Mouse (Mus musculus): ENCODE measurements around the gene Mmp28. TPM values are rescaled to one million over a fixed set of nuclear protein-coding genes. Genes with fewer than 3 reads are reported as not detected.
A peak's percentile ranks its signal among the peaks of the same experiment; 100 is the strongest.

Gene Mmp28
- polyA plus RNA-seq, 1 experiment: 10.2 TPM

GRCm38 (mm10) chr11:83455608-83456007 is 7.3 kb downstream of the Mmp28 start:
- Histone ChIP-seq H3K27me3 (ENCODE audit: control insufficient read depth, insufficient read depth, insufficient read length) (no peaks in the 10 kb centered on the region), H3K4me2 (ENCODE audit: low read depth) (peak overlapping the region; percentile 21), H3K4me3 (no peak overlapping the region), H3ac (ENCODE audit: control insufficient read depth, insufficient read length) (no peak overlapping the region), H3K79me2 (ENCODE audit: control insufficient read depth, insufficient read depth) (no peaks in the 10 kb centered on the region), H3K36me3 (ENCODE audit: control insufficient read depth, insufficient read depth) (no peaks in the 10 kb centered on the region)
- TF ChIP-seq POLR2A (IDR thresholded peaks at IDR 0.05; ENCODE audit: insufficient read length, low read depth): no peak
- no peak for TF ChIP-seq MYOD1 (IDR thresholded peaks at IDR 0.05; ENCODE audit: control insufficient read depth in 1 of 3, insufficient read length in 2 of 3, low read depth in 2 of 3)
- TF ChIP-seq MYOG (IDR thresholded peaks at IDR 0.05; ENCODE audit: control insufficient read depth in 1 of 3, insufficient read depth in 1 of 3, insufficient read length in 2 of 3, low read depth in 2 of 3): no peak
- TF ChIP-seq USF1 (IDR thresholded peaks at IDR 0.05; ENCODE audit: low read depth): no peak
- no peak for TF ChIP-seq MAX (IDR thresholded peaks at IDR 0.05; ENCODE audit: low read depth)
- TF ChIP-seq SRF (IDR thresholded peaks at IDR 0.05; ENCODE audit: control insufficient read depth, insufficient read length, low read depth): no peak
- TF ChIP-seq TCF12 (IDR thresholded peaks at IDR 0.05; ENCODE audit: insufficient read depth, poor library complexity, severe bottlenecking): no peak
- no peak for TF ChIP-seq REST (IDR thresholded peaks at IDR 0.05; ENCODE audit: insufficient read depth, insufficient read length)
- no peak for TF ChIP-seq TCF3 (IDR thresholded peaks at IDR 0.05; ENCODE audit: insufficient read length, low read depth)

GRCm38 (mm10) chr11:83454548-83454947 is 8.3 kb downstream of the Mmp28 start:
- no peak overlapping the region for H3K4me3 ChIP-seq
- no peaks in the 10 kb centered on the region for H3K27me3 ChIP-seq (ENCODE audit: control insufficient read depth, insufficient read depth, insufficient read length)
- H3ac ChIP-seq (ENCODE audit: control insufficient read depth, insufficient read length): no peak overlapping the region
- no peak overlapping the region for H3K4me2 ChIP-seq (ENCODE audit: low read depth)
- H3K36me3 ChIP-seq (ENCODE audit: control insufficient read depth, insufficient read depth): no peaks in the 10 kb centered on the region
- TF ChIP-seq E2F4 (IDR thresholded peaks at IDR 0.05; ENCODE audit: insufficient read depth) (no peak), TCF12 (IDR thresholded peaks at IDR 0.05; ENCODE audit: insufficient read depth, poor library complexity, severe bottlenecking) (no peak), USF1 (IDR thresholded peaks at IDR 0.05; ENCODE audit: low read depth) (no peak), MYOD1 (IDR thresholded peaks at IDR 0.05; ENCODE audit: control insufficient read depth in 1 of 3, insufficient read length in 2 of 3, low read depth in 2 of 3) (no peak), POLR2A (IDR thresholded peaks at IDR 0.05; ENCODE audit: insufficient read length, low read depth) (no peak), MYOG (IDR thresholded peaks at IDR 0.05; ENCODE audit: control insufficient read depth in 1 of 3, insufficient read depth in 1 of 3, insufficient read length in 2 of 3, low read depth in 2 of 3) (no peak), POLR2AphosphoS2 (IDR thresholded peaks at IDR 0.05; ENCODE audit: insufficient read length, low read depth) (no peak), REST (IDR thresholded peaks at IDR 0.05; ENCODE audit: insufficient read depth, insufficient read length) (no peak), SRF (IDR thresholded peaks at IDR 0.05; ENCODE audit: control insufficient read depth, insufficient read length, low read depth) (no peak), TCF3 (IDR thresholded peaks at IDR 0.05; ENCODE audit: insufficient read length, low read depth) (no peak), MAX (IDR thresholded peaks at IDR 0.05; ENCODE audit: low read depth) (no peak)
- H3K79me2 ChIP-seq (ENCODE audit: control insufficient read depth, insufficient read depth): no peaks in the 10 kb centered on the region

GRCm38 (mm10) chr11:83451281-83451680 is 11.6 kb downstream of the Mmp28 start:
- H3K4me2 ChIP-seq (ENCODE audit: low read depth): no peak overlapping the region
- H3K36me3 ChIP-seq (ENCODE audit: control insufficient read depth, insufficient read depth): no peaks in the 10 kb centered on the region
- TF ChIP-seq REST (IDR thresholded peaks at IDR 0.05; ENCODE audit: insufficient read depth, insufficient read length) (no peak), USF1 (IDR thresholded peaks at IDR 0.05; ENCODE audit: low read depth) (no peak), CEBPB (IDR thresholded peaks at IDR 0.05; ENCODE audit: insufficient read depth, poor library complexity, severe bottlenecking) (no peak), MYOD1 (IDR thresholded peaks at IDR 0.05; ENCODE audit: control insufficient read depth in 1 of 3, insufficient read length in 2 of 3, low read depth in 2 of 3) (no peak), SRF (IDR thresholded peaks at IDR 0.05; ENCODE audit: control insufficient read depth, insufficient read length, low read depth) (no peak), MAX (IDR thresholded peaks at IDR 0.05; ENCODE audit: low read depth) (no peak), E2F4 (IDR thresholded peaks at IDR 0.05; ENCODE audit: insufficient read depth) (no peak), TCF12 (IDR thresholded peaks at IDR 0.05; ENCODE audit: insufficient read depth, poor library complexity, severe bottlenecking) (no peak), MYOG (IDR thresholded peaks at IDR 0.05; ENCODE audit: control insufficient read depth in 1 of 3, insufficient read depth in 1 of 3, insufficient read length in 2 of 3, low read depth in 2 of 3) (no peak), TCF3 (IDR thresholded peaks at IDR 0.05; ENCODE audit: insufficient read length, low read depth) (no peak), POLR2AphosphoS2 (IDR thresholded peaks at IDR 0.05; ENCODE audit: insufficient read length, low read depth) (no peak)
- H3K4me3 ChIP-seq: no peak overlapping the region
- H3ac ChIP-seq (ENCODE audit: control insufficient read depth, insufficient read length): no peak overlapping the region
- H3K79me2 ChIP-seq (ENCODE audit: control insufficient read depth, insufficient read depth): no peaks in the 10 kb centered on the region
- no peaks in the 10 kb centered on the region for H3K27me3 ChIP-seq (ENCODE audit: control insufficient read depth, insufficient read depth, insufficient read length)

GRCm38 (mm10) chr11:83450550-83450949 is 12.3 kb downstream of the Mmp28 start:
- no peaks in the 10 kb centered on the region for H3K79me2 ChIP-seq (ENCODE audit: control insufficient read depth, insufficient read depth)
- H3K4me3 ChIP-seq: no peak overlapping the region
- H3K27me3 ChIP-seq (ENCODE audit: control insufficient read depth, insufficient read depth, insufficient read length): no peaks in the 10 kb centered on the region
- TF ChIP-seq CEBPB (IDR thresholded peaks at IDR 0.05; ENCODE audit: insufficient read depth, poor library complexity, severe bottlenecking) (no peak), POLR2A (IDR thresholded peaks at IDR 0.05; ENCODE audit: insufficient read length, low read depth) (no peak), E2F4 (IDR thresholded peaks at IDR 0.05; ENCODE audit: insufficient read depth) (no peak), TCF3 (IDR thresholded peaks at IDR 0.05; ENCODE audit: insufficient read length, low read depth) (no peak), SRF (IDR thresholded peaks at IDR 0.05; ENCODE audit: control insufficient read depth, insufficient read length, low read depth) (no peak), TCF12 (IDR thresholded peaks at IDR 0.05; ENCODE audit: insufficient read depth, poor library complexity, severe bottlenecking) (no peak), POLR2AphosphoS2 (IDR thresholded peaks at IDR 0.05; ENCODE audit: insufficient read length, low read depth) (no peak), MYOD1 (IDR thresholded peaks at IDR 0.05; ENCODE audit: control insufficient read depth in 1 of 3, insufficient read length in 2 of 3, low read depth in 2 of 3) (no peak), REST (IDR thresholded peaks at IDR 0.05; ENCODE audit: insufficient read depth, insufficient read length) (no peak), USF1 (IDR thresholded peaks at IDR 0.05; ENCODE audit: low read depth) (no peak), MYOG (IDR thresholded peaks at IDR 0.05; ENCODE audit: control insufficient read depth in 1 of 3, insufficient read depth in 1 of 3, insufficient read length in 2 of 3, low read depth in 2 of 3) (no peak), MAX (IDR thresholded peaks at IDR 0.05; ENCODE audit: low read depth) (no peak)
- no peak overlapping the region for H3K4me2 ChIP-seq (ENCODE audit: low read depth)
- H3ac ChIP-seq (ENCODE audit: control insufficient read depth, insufficient read length): no peak overlapping the region
- no peaks in the 10 kb centered on the region for H3K36me3 ChIP-seq (ENCODE audit: control insufficient read depth, insufficient read depth)
